Mouse (Mus musculus): ENCODE measurements around the gene H2-K1.

Gene H2-K1

DNA sequence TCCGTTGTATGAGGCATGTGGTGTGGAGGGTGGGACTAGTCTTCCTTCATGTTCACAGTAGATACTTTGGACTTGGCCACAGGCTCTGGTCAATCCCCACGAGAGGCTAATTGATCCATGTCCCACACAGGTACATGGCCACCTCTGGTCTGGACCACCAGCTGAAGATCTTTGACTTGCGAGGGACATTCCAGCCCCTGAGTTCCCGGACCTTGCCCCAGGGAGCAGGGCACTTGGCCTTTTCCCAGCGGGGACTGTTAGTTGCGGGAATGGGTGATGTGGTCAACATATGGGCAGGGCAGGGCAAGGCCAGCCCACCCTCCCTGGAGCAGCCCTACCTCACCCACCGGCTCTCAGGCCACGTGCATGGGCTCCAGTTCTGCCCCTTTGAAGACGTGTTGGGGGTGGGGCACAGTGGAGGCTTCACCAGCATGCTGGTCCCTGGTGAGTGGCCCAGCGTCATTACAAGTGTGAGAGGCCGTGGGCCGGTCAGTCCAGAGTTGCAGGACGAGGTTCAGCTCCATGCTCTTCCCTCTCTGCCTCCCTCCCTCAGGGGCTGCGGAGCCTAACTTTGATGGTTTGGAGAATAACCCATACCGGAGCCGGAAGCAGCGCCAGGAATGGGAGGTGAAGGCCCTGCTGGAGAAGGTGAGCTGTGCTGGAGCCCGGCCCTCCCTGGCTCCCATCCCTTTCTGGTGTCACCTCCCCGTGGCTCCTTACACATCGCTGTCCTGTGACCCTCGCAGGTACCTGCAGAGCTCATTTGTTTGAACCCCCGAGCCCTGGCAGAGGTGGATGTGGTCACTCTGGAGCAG is 51.9 kb downstream of the H2-K1 start:
- in situ Hi-C loops (cut with MboI; ENCODE audit: low pct_unique_long_range_greater_than_20kb in 1 of 2, low sequenced_read_pairs in 2 of 2, unreplicated experiment in 1 of 2): no loop called here

DNA sequence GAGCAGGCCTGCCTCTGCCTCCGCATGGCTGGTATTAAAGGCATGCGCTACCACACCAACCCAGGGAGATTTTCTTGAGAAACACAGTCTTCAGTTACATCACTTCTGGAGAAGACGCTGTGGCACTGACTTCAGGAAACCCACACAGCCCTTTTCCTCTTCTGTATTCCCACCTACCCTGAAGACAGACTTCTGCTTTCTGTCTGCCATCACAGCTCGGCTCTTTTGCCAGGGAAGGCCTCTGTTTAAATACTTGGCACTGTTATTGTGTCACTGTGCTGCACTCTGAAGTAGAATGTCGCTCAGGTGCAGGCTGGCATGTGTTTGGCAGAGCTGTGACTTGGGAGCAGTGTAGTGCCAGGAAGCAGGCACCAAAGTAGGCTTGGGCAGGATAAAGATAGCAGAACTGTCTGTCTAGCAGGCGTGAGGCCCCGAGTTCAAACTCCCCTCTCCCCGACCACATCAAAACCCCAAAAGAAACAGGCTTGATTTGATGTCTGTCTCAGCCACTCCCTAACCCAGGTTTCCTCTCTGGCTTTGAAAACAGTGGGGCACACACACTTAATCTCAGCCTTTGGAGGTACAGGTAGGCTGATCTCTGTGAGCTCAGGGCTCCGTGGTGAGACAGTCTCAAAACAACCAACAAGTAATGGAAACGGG is 52.6 kb downstream of the H2-K1 start:
- in situ Hi-C loops (cut with MboI; ENCODE audit: low pct_unique_long_range_greater_than_20kb in 1 of 2, low sequenced_read_pairs in 2 of 2, unreplicated experiment in 1 of 2): no loop called here

Data from mouse embryonic stem cell (cell line).